Mouse (Mus musculus) liver, embryonic 14.5 days (tissue): ENCODE measurements around the gene Timp2.

Experiments used
- CTCF ChIP-seq: IDR thresholded peaks from 2 replicates; pipeline ENCODE4 v1.5.1; 2016; ENCODE audit warnings: antibody characterized with exemption, low read depth, control low read depth
- EP300 ChIP-seq: IDR thresholded peaks from 2 replicates; pipeline ENCODE4 v1.6.1; 2016; ENCODE audit warnings: antibody characterized with exemption, low read depth

DNA sequence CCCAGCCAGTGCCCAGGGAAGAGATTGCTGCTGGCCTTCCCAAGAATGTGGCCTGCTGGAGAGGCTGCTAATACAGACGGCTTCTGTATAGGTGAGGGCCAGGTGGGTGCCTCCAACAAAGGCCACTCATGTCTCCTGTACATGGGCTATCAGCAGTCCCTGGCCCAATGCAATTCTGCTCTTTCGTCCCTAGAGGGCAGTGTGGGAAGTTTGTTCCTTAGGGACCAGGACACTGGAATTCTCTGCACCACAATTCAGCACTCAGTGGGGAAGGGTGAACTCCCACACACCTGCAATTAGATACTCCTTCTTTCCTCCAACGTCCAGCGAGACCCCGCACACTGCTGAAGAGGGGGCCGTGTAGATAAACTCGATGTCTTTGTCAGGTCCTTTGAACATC is 38.4 kb downstream of the Timp2 start:
- peak; percentile 86 for TF ChIP-seq CTCF
- no peak for TF ChIP-seq EP300
